Mouse (Mus musculus): ENCODE results near the gene Nr1d2. TPM values are rescaled to one million over a fixed set of nuclear protein-coding genes. Genes with fewer than 3 reads are reported as not detected.

Gene Nr1d2
- 17.1 and 25.7 TPM in 2 replicates for polyA plus RNA-seq (2015; fragmentation: Nextera tagmentation; extraction: Ambion mirVana)

GRCm38 (mm10) chr14:18238750-18239731 lies at the start of gene Nr1d2:
Gene Nr1d2 (minus strand): TSS chr14:18239127.

GRCm38 (mm10) chr14:18270529-18271441 lies 31.9 kb upstream of the Nr1d2 start, which contains the start of the genes Nkiras1 and Rpl15:
Gene Nkiras1 (plus strand): TSS chr14:18271136.
Gene Rpl15 (minus strand): TSS chr14:18271391.

Small RNAs within 50 kb of the gene (microRNA-seq; reads per million reads assigned to microRNA genes)
- gene Gm44469 (ENCODE audit: borderline replicate concordance, insufficient number of aligned reads) = not detected

Other genes starting within 250 kb of the Nr1d2 start
- 22.0 and 22.1 TPM in 2 replicates for gene Nkiras1, start 32.0 kb upstream of the Nr1d2 start, polyA plus RNA-seq (2015; fragmentation: Nextera tagmentation; extraction: Ambion mirVana)
- gene Rpl15, start 32.3 kb upstream of the Nr1d2 start, polyA plus RNA-seq (2015; fragmentation: Nextera tagmentation; extraction: Ambion mirVana) = 469 and 648 TPM in 2 replicates
- gene Ube2e1, start 92.7 kb upstream of the Nr1d2 start, polyA plus RNA-seq (2015; fragmentation: Nextera tagmentation; extraction: Ambion mirVana) = 110 and 121 TPM in 2 replicates